Mouse (Mus musculus) midbrain, embryonic 10.5 days (tissue): ENCODE measurements around the gene Klhdc3. TPM values are rescaled to one million over a fixed set of nuclear protein-coding genes. Genes with fewer than 3 reads are reported as not detected.

Experiments used
- polyA plus RNA-seq: library from polyadenylated mRNA; unstranded; fragments of >200 nt; fragmentation: Nextera tagmentation; extraction: Ambion mirVana; gene quantifications from 2 replicates; pipeline ENCODE4 v1.2.1, GENCODE M21; 2016

The Klhdc3 gene
- polyA plus RNA-seq, 1 experiment from 2014 or later = 126 TPM

Other genes with a start within 250 kb of the Klhdc3 start
- gene Slc22a7, start 242.5 kb downstream of the Klhdc3 start, polyA plus RNA-seq = not detected in 2 replicates
- gene Ttbk1, start 193.2 kb downstream of the Klhdc3 start, polyA plus RNA-seq = 0.81 and 1.8 TPM in 2 replicates
- 85.2 and 98.4 TPM in 2 replicates for gene Dnph1, start 184.2 kb downstream of the Klhdc3 start, polyA plus RNA-seq
- 4.4 and 6.3 TPM in 2 replicates for gene Cul9, start 134.5 kb downstream of the Klhdc3 start, polyA plus RNA-seq
- gene Srf, start 124.7 kb downstream of the Klhdc3 start, polyA plus RNA-seq = 5.0 and 6.5 TPM in 2 replicates
- 65.3 and 68.4 TPM in 2 replicates for gene Ptk7, start 51.4 kb downstream of the Klhdc3 start, polyA plus RNA-seq
- 33.0 and 40.3 TPM in 2 replicates for gene Klc4, start 34.9 kb downstream of the Klhdc3 start, polyA plus RNA-seq
- gene Mrpl2, start 34.7 kb downstream of the Klhdc3 start, polyA plus RNA-seq = 126 and 129 TPM in 2 replicates
- 37.4 and 45.1 TPM in 2 replicates for gene Cul7, start 30.6 kb downstream of the Klhdc3 start, polyA plus RNA-seq
- gene Rrp36, start 6.6 kb downstream of the Klhdc3 start, polyA plus RNA-seq = 69.4 and 69.6 TPM in 2 replicates
- gene Mea1, start 2.1 kb downstream of the Klhdc3 start, polyA plus RNA-seq = 178 and 180 TPM in 2 replicates
- 140 and 146 TPM in 2 replicates for gene Ppp2r5d, start 24.2 kb upstream of the Klhdc3 start, polyA plus RNA-seq
- 20.5 and 20.8 TPM in 2 replicates for gene Pex6, start 30.5 kb upstream of the Klhdc3 start, polyA plus RNA-seq
- gene Gnmt, start 48.3 kb upstream of the Klhdc3 start, polyA plus RNA-seq = 0.35 and 0.62 TPM in 2 replicates
- gene Cnpy3, start 71.3 kb upstream of the Klhdc3 start, polyA plus RNA-seq = 69.5 and 75.0 TPM in 2 replicates
- 0.53 and 0.55 TPM in 2 replicates for gene Ptcra, start 82.8 kb upstream of the Klhdc3 start, polyA plus RNA-seq
- gene 2310039H08Rik, start 91.7 kb upstream of the Klhdc3 start, polyA plus RNA-seq = 63.2 and 65.2 TPM in 2 replicates
- gene Rpl7l1, start 101.8 kb upstream of the Klhdc3 start, polyA plus RNA-seq = 197 and 219 TPM in 2 replicates
- 3.1 and 4.4 TPM in 2 replicates for gene Bicral, start 177.6 kb upstream of the Klhdc3 start, polyA plus RNA-seq
- 55.9 and 57.7 TPM in 2 replicates for gene Tbcc, start 209.8 kb upstream of the Klhdc3 start, polyA plus RNA-seq
- not detected in 2 replicates for gene Prph2, start 229.5 kb upstream of the Klhdc3 start, polyA plus RNA-seq